Mouse (Mus musculus) heart, embryonic 13.5 days (tissue): ENCODE data around the gene Nrxn2. TPM values are rescaled to one million over a fixed set of nuclear protein-coding genes. Genes with fewer than 3 reads are reported as not detected.

Experiments
- ATAC-seq: fragments of 200-750 bp; cut with Nextera tagmentation; 2 replicates; pipeline ENCODE4 v1.8.0; 2017; ENCODE audit warnings: moderate TSS enrichment; ENCODE audit not compliant: insufficient number of reproducible peaks, low FRiP score, low TSS enrichment; ENCODE audit errors: extremely low read depth
- H3K27ac ChIP-seq: fragments of 300-500 bp; sonication (generic); replicated peaks from 2 replicates; pipeline ENCODE4 v1.5.1; 2015; ENCODE audit warnings: moderate library complexity, mild to moderate bottlenecking, inconsistent platforms
- H3K27me3 ChIP-seq: fragments of 300-500 bp; sonication (generic); replicated peaks from 2 replicates; pipeline ENCODE4 v1.6.1; 2015; ENCODE audit warnings: mild to moderate bottlenecking, inconsistent platforms
- H3K36me3 ChIP-seq: fragments of 300-500 bp; sonication (generic); 2 replicates; pipeline ENCODE4 v1.6.1; 2015; ENCODE audit warnings: mild to moderate bottlenecking, inconsistent platforms
- H3K4me1 ChIP-seq: fragments of 300-500 bp; sonication (generic); 2 replicates; pipeline ENCODE4 v1.6.1; 2015; ENCODE audit warnings: inconsistent platforms
- H3K4me2 ChIP-seq: fragments of 300-500 bp; sonication (generic); 2 replicates; pipeline ENCODE4 v1.6.1; 2015; ENCODE audit warnings: inconsistent platforms, mild to moderate bottlenecking, moderate library complexity
- H3K4me3 ChIP-seq: fragments of 300-500 bp; sonication (generic); 2 replicates; pipeline ENCODE4 v1.5.1; 2015; ENCODE audit warnings: moderate library complexity, mild to moderate bottlenecking, inconsistent platforms
- H3K9ac ChIP-seq: fragments of 300-500 bp; sonication (generic); 2 replicates; pipeline ENCODE4 v1.6.1; 2015; ENCODE audit warnings: inconsistent platforms, mild to moderate bottlenecking, moderate library complexity
- H3K9me3 ChIP-seq: fragments of 300-500 bp; sonication (generic); 2 replicates; pipeline ENCODE4 v1.6.1; 2016; ENCODE audit warnings: inconsistent platforms
- WGBS: fragments of 180-500 bp; shearing (Covaris S2); methylation state at CpG from one replicate; pipeline ENCODE4 v1.1.7; 2015; ENCODE audit warnings: mixed read lengths; 5-methylcytosine and 5-hydroxymethylcytosine counted together
- polyA plus RNA-seq: library from polyadenylated mRNA; unstranded; fragments of >200 nt; fragmentation: Nextera tagmentation; extraction: Ambion mirVana; gene quantifications from 2 replicates; pipeline ENCODE4 v1.2.1, GENCODE M21; 2015

The Nrxn2 gene
- polyA plus RNA-seq, 1 experiment from 2014 or later: 0.52 TPM

DNA sequence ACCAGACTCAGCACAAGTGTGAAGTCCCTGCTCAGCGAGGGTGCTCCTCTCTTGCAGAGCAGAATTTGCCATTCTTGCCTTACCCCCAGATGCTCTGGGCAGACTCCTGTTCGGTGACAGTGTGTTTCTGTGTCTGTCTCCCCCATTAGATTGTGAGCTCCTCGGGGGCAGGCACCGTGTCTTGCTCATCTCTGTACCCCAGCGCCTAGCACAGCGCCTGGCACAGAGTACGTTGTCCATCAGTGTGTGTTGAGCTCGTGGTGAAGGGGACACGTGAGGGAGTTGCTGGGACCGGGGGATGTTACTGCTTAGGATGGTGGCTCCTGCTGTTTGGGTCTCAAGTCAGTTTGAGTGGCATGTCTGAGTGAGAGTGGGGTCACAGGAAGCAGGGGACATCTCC is 14.7 kb upstream of the Nrxn2 start:
- Histone ChIP-seq H3K4me2 (no peak overlapping the region), H3K4me3 (no peak overlapping the region), H3K9ac (no peak overlapping the region), H3K4me1 (peaks cover 32% of the 10 kb centered on the region), H3K27ac (no peak overlapping the region), H3K36me3 (no peaks in the 10 kb centered on the region), H3K27me3 (peaks cover 37% of the 10 kb centered on the region), H3K9me3 (no peaks in the 10 kb centered on the region)
- ATAC-seq: no peak
- 78% methylated on average over 10 of the region's 10 CpGs for WGBS

DNA sequence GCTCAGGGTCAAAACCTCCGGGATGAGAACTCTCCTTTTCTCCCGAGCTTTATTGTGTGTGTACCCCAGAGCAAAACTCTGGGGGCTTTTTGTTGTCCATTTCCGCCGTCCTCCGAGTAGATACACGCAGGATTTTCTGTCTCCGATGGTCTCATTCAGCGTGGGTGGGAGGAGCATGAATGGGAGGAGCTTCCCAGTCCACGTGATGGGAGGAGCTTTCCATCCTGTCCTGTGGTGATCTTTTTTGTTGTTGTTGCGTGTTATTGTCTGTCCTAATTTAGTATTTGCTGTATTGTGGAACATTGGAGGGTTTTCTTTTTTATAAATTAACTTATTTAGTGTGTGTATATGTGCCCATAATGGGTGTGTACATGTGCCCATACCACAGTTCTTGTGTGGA is 13.1 kb upstream of the Nrxn2 start:
- Histone ChIP-seq H3K27me3 (peaks cover 34% of the 10 kb centered on the region), H3K27ac (no peak overlapping the region), H3K36me3 (no peaks in the 10 kb centered on the region), H3K4me2 (no peak overlapping the region), H3K9me3 (no peaks in the 10 kb centered on the region), H3K4me3 (no peak overlapping the region), H3K4me1 (peaks cover 20% of the 10 kb centered on the region), H3K9ac (no peak overlapping the region)
- 75% methylated on average over 10 of the region's 10 CpGs for WGBS
- no peak for ATAC-seq

DNA sequence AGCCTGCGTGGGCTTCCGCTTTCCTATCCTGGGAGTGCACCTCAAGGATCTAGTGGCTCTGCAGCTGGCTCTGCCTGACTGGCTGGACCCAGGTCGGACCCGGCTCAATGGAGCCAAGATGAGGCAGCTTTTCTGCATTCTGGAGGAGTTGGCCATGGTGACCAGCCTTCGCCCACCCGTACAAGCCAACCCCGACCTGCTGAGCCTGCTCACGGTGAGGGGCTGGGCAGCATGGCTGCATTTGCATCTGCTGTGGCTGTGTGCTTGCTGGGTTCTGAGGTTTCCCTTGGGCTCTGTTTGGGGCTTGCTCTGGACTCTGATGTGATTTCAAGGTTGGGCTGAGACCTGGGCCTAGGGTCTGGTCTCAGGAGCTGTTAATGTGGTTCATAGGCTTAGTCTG is 11.4 kb upstream of the Nrxn2 start:
- Histone ChIP-seq H3K27me3 (peaks cover 23% of the 10 kb centered on the region), H3K27ac (no peak overlapping the region), H3K4me1 (peaks cover 3% of the 10 kb centered on the region), H3K9ac (no peak overlapping the region), H3K4me2 (no peak overlapping the region), H3K4me3 (no peak overlapping the region), H3K9me3 (no peaks in the 10 kb centered on the region), H3K36me3 (no peaks in the 10 kb centered on the region)
- ATAC-seq: no peak
- 79% methylated on average over 8 of the region's 8 CpGs for WGBS

DNA sequence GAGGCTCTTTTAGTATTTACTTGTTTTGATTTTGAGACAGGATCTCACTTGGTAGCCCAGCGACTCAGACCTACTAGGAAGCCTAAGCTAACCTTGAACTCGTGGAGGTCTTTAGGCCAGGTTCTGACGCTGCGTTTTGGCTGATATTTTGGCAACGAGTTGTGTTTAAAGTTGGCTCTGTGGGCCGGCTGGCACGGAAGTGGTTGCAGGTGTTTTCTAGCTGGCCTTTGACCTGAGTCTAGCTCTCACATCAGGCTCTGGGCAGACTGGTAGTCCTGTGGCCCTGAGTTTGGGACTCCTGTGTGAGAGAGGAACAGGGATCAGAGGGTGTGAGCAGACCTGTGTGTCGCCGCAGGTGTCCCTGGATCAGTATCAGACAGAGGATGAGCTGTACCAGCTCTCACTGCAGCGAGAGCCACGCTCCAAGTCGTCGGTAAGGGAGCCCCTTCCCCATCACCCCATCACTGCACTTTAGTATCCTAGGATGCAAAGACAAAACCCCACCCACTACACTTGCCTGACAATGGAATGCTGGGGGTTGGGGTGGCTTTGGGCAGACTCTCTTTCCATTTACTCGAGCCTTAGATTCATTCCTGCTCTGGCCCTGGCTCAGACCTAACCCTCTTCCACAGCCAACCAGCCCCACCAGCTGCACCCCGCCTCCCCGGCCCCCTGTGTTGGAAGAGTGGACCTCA is 10.6 kb upstream of the Nrxn2 start:
- H3K4me1 ChIP-seq: no peaks in the 10 kb centered on the region
- H3K36me3 ChIP-seq: no peaks in the 10 kb centered on the region
- H3K9me3 ChIP-seq: no peaks in the 10 kb centered on the region
- H3K4me3 ChIP-seq: no peak overlapping the region
- peaks cover 23% of the 10 kb centered on the region for H3K27me3 ChIP-seq
- 63% methylated on average over 16 of the region's 16 CpGs for WGBS
- no peak overlapping the region for H3K9ac ChIP-seq
- H3K27ac ChIP-seq: no peak overlapping the region
- no peak for ATAC-seq
- H3K4me2 ChIP-seq: no peak overlapping the region

DNA sequence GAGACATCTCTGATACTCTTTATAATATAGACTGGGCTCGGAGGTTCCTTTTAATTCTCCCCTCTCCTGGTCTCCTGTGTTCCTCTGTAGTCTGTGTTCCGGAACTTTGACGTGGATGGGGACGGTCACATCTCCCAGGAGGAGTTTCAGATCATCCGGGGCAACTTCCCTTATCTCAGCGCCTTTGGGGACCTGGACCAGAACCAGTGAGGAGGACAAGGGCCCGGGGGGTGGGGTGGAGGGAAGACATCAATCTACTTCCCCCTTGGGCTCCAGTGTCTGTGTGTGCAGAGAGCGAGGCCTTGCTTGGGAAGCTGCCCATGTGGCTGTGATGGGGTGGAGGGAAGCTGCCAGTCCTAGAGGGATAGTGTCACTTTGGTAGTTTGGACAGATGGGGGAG is 9.8 kb upstream of the Nrxn2 start:
- Histone ChIP-seq H3K36me3 (no peaks in the 10 kb centered on the region), H3K27ac (no peak overlapping the region), H3K4me2 (no peak overlapping the region), H3K4me1 (no peaks in the 10 kb centered on the region), H3K9ac (no peak overlapping the region), H3K9me3 (no peaks in the 10 kb centered on the region), H3K4me3 (no peak overlapping the region), H3K27me3 (peaks cover 22% of the 10 kb centered on the region)
- no peak for ATAC-seq
- 61% methylated on average over 8 of the region's 8 CpGs for WGBS

DNA sequence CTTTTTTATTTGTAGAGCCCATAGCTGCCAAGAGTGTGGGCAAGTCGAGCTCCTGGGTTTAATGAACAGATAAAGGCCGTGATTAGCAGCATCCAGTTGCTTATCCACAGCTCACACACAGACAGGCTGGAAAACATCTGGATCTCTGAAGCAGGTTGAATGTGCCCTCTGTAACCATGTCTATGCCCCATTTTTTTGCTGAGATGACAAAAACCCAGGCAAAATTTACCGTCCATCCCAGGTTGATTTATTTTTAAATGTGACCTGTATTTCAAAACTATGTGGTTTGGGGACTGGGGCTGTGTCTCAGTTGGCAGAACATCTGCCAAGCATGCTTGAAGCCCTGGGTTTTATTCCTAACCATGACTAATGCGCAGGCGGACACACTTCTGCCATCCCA is 9.4 kb upstream of the Nrxn2 start:
- Histone ChIP-seq H3K27me3 (peaks cover 23% of the 10 kb centered on the region), H3K4me3 (no peak overlapping the region), H3K9me3 (no peaks in the 10 kb centered on the region), H3K4me2 (no peak overlapping the region), H3K27ac (no peak overlapping the region), H3K36me3 (no peaks in the 10 kb centered on the region), H3K9ac (no peak overlapping the region), H3K4me1 (no peaks in the 10 kb centered on the region)
- no peak for ATAC-seq
- WGBS: 71% methylated on average over 5 of the region's 5 CpGs

DNA sequence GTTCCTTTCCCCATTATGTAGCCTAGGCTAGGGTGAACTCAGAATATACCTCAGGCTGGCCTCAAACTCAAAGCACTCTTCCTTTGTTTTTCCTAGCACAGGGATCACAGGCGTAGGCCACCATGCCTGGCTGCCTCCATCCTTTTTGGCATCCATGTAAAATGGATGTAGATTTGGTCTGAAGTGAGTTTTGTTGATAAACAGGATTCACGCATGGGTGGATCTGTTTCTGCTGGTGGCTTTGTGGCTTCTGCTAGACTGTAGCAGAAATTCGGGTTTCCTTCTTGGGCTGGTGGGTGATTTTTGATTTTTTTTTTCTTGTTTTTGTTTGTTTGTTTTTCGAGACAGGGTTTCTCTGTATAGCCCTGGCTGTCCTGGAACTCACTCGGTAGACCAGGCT is 8.6 kb upstream of the Nrxn2 start:
- no peak for ATAC-seq
- Histone ChIP-seq H3K4me3 (no peak overlapping the region), H3K9ac (no peak overlapping the region), H3K4me1 (no peaks in the 10 kb centered on the region), H3K9me3 (no peaks in the 10 kb centered on the region), H3K27ac (no peak overlapping the region), H3K27me3 (peaks cover 25% of the 10 kb centered on the region), H3K36me3 (no peaks in the 10 kb centered on the region), H3K4me2 (no peak overlapping the region)
- 75% methylated on average over 5 of the region's 5 CpGs for WGBS

DNA sequence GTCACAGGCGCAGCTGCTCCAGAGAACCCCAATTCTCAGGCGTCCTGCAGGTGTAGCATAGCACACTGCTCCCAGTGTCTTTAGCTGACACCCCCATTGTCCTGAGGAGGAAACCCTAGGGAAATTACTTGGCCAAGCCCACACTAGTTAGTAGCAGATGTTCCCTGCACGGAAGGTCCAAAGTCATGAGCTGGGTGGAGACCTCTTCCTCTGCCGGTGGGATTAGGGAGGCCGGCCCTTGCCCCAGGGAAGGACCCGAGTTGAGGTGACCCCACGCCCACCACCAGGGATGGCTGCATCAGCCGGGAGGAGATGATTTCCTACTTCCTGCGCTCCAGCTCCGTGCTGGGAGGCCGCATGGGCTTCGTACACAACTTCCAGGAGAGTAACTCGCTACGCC is 5.7 kb upstream of the Nrxn2 start:
- Histone ChIP-seq H3K4me2 (no peak overlapping the region), H3K27ac (no peak overlapping the region), H3K36me3 (no peaks in the 10 kb centered on the region), H3K9me3 (no peaks in the 10 kb centered on the region), H3K4me1 (peaks cover 20% of the 10 kb centered on the region), H3K27me3 (peaks cover 54% of the 10 kb centered on the region), H3K9ac (no peak overlapping the region), H3K4me3 (no peak overlapping the region)
- 55% methylated on average over 14 of the region's 14 CpGs for WGBS
- no peak for ATAC-seq

DNA sequence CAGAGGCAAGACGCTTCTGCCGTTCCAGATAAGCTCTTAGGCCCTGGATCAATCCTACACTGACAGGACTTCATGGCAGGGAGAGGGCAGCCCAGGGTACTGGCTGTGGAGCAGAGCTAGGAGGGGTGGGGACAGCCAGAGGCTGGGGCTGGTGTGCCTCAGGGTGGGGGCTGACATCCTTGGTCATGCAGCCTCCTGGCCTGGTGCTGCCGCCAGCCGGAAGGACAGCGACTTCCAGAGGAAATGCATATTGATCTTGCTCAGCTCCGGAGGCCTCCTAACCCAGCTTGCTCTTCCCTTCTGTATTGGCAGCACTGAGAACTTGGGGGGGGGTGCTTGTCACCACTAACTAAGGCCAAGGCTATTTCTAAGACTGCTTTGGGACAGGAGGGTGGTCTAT is 3.1 kb upstream of the Nrxn2 start:
- H3K36me3 ChIP-seq: no peaks in the 10 kb centered on the region
- H3K4me1 ChIP-seq: peaks cover 30% of the 10 kb centered on the region
- H3K4me2 ChIP-seq: no peak overlapping the region
- H3K27ac ChIP-seq: no peak overlapping the region
- ATAC-seq: no peak
- H3K9ac ChIP-seq: 0 out of 2 replicates have a peak overlapping the region, but pooled peaks have one; percentile 3
- H3K9me3 ChIP-seq: no peaks in the 10 kb centered on the region
- H3K4me3 ChIP-seq: no peak overlapping the region
- peaks cover 80% of the 10 kb centered on the region for H3K27me3 ChIP-seq
- WGBS: 17% methylated on average over 6 of the region's 6 CpGs

DNA sequence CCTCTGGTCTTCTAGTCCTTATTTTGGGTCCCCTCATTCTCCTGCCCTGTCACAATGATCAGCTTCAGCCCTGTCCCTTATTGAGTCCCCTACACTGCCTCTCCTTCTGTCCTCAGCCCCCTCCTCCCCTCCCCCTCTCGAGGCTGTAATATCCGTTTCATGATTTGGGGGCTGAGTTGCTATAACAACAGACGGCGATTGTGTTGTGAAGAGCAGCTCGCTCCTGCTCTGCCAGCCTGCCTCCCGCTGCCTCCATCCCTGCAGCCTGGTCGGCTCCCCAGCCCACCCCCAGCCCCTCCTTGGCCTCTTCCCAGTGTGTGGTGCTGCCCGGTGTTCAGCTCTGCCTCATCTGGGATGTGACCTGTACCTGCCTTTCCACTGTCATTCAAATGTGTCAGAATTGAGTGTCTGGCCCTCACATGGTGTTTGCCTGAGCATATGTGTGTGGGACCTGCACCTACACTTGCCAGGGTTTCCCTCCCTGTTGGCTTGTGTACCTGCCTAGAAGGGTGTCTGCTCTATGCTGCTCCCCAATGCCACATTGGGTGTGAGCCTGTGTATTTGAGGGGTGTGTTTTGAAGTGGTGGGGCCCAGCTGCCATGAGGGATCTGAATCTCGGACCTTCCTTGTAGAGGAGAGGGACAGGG is 2.3 kb upstream of the Nrxn2 start:
- 14% methylated on average over 9 of the region's 9 CpGs for WGBS
- H3K9ac ChIP-seq: 0 out of 2 replicates have a peak overlapping the region, but pooled peaks have one; percentile 11
- no peak overlapping the region for H3K4me2 ChIP-seq
- H3K36me3 ChIP-seq: no peaks in the 10 kb centered on the region
- no peak overlapping the region for H3K4me3 ChIP-seq
- no peaks in the 10 kb centered on the region for H3K9me3 ChIP-seq
- H3K27me3 ChIP-seq: peaks cover 88% of the 10 kb centered on the region
- peaks cover 30% of the 10 kb centered on the region for H3K4me1 ChIP-seq
- H3K27ac ChIP-seq: no peak overlapping the region
- ATAC-seq: no peak

DNA sequence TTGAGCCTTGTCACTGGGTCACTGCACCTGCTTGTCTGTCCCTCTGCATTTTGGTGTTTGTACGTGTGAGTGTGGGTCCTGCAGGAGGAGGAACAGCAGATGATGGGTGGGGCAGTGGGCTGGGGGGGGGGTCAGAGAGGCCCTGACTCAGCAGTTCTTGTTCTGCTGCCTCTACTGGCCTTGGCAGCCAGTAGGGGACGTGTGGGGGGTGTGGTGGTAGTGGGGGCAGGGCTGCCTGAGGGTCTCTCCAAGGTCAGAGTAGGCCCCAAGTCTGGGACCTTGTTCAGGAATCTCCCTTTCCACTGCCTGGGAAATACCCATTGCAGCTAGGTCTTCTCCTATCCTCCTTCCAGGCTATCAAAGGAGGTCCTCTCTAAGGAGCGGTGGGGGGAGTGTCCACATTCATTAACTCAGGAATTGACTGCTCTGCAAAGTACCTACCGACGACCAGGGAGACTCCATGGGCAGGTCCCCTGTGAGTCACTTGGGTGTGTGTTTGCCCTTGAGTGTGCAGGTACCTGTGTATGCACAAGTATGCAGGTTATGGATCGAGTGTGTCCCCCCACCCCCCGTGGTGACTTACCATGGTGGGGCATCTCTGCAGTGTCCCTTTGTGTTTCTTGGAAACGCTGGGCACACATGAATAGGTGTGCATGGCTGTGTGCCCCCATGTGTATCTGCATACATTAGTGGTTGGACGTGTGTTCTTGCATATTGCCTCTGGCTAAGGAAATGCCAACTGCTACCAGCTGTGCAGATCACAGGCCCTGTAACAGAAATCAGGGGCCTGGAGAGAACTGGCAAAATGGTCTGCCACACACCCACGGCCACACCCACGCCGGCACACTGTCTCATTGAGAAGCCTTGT is 1.4 kb upstream of the Nrxn2 start:
- Histone ChIP-seq H3K4me3 (no peak overlapping the region), H3K4me2 (no peak overlapping the region), H3K27ac (no peak overlapping the region), H3K9me3 (no peaks in the 10 kb centered on the region), H3K4me1 (peaks cover 30% of the 10 kb centered on the region), H3K27me3 (peaks cover 97% of the 10 kb centered on the region), H3K36me3 (no peaks in the 10 kb centered on the region), H3K9ac (no peak overlapping the region)
- WGBS: 62% methylated on average over 12 of the region's 12 CpGs
- no peak for ATAC-seq
